Mouse (Mus musculus): ENCODE results near the gene 6430550D23Rik.

6430550D23Rik gene

DNA sequence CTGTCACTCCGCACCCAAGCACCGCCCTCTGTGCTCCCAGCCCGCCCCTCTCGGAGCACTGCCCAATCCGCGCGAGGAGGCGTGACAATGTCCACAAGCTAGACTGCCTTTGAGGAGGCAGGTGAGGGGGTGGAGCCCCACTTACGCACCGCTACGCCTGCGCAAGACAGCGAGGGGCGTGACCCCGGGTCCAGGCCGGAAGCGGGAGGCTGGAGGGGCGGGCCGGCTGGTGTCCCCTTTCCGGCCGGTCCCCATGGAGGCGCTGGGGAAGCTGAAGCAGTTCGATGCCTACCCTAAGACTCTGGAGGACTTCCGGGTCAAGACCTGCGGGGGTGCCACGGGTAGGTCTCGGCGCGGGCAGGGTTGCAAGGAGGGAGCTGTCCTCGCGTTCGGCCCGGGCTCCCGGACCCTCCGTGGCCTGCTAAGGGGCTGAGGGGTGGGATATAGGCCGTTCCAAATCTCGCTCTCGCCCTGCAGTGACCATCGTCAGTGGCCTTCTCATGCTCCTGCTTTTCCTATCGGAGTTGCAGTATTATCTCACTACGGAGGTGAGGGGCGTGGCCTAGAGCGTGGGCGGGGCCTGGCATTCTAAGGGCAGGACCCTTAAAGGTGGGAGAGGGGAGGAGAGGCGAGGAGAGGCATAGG is at the start of gene 6430550D23Rik, which contains the start of gene Ergic3:
Gene 6430550D23Rik, minus strand, starts transcription at position 90 of the 645 bp plus-strand sequence.
Gene Ergic3, plus strand, starts transcription at position 158 of the 645 bp plus-strand sequence.
- DNase-seq: peak; percentile 95

DNA sequence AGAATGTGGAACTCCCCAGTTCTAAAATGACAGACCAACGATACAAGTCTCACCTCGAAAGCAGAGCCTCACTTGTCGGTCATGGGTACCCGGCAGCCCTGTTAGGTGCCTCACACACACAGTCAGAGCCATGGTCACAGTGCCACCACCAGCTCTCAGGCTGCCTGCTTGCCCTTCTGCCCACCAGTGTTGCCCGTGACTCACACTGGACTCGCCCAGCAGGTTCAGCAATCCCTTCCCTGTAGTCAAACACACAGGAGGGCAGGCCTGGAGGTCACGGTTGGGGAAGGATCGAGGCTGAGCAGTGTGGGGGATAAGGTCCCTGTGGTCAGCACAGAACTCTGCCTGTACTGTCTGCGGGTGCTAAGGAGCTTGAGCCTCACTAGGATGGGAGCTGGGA is 45.0 kb upstream of the 6430550D23Rik start, which contains the start of gene Fer1l4:
Gene Fer1l4, minus strand, starts transcription at position 132 of the 400 bp plus-strand sequence.
- no peak for DNase-seq

DNA sequence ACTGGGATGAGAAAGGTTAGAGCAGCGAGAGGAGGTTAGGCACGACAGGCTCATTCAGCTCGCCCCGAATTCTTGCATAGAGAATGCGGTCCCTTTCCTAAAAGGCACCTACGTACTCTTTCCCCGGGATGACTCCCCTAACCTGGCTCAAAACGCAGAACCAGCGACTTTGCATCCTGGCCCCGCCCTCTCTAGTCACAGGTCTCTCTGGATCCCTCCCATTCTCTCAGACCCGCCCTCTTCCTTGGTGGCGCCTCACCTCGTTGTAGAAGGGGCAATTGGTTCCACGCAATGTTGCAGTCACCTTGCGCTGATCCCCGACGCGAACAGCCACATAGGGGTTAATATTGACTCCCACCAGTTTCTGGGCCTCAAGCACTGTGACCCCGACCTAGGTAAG is 40.2 kb upstream of the 6430550D23Rik start:
- DNase-seq: no peak

DNA sequence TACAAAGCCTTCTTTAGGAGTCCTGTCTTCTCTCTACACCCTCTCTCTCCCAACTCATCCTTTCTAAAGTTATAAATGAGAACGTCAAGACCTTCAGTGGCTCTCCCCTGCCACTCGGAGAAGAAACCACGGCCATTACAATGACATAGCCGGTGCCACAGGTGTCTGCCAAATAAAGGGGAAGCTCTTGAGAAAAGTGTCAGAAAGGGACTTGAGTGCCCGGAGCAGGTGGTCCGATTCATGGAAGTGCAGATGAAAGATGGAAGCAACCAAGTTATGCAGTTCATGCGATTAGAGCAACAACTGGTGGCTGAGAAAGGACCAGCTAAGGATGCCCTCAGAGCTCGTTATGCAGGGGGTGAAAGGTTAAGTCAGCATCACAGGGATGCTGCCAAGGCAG is 35.1 kb upstream of the 6430550D23Rik start:
- DNase-seq: no peak

DNA sequence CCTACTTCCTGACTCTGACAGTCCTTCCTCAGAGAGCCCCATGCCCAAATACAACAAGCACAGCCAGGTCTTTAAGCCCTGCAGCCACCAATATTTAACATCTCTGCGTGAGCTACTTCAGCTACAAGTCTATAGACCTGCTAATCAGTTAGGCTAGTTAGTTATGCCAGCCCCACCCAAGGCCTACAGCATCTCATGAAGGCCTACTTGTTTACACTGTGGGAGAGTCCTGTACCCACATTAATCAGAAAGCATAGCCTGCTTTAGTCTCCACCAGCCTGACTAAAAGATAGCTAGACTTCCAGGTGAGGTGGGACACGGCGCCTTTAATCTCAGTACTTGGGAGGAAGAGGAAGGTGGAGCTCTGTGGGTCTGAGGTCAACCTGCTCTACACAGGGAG is 31.6 kb upstream of the 6430550D23Rik start:
- DNase-seq: no peak

DNA sequence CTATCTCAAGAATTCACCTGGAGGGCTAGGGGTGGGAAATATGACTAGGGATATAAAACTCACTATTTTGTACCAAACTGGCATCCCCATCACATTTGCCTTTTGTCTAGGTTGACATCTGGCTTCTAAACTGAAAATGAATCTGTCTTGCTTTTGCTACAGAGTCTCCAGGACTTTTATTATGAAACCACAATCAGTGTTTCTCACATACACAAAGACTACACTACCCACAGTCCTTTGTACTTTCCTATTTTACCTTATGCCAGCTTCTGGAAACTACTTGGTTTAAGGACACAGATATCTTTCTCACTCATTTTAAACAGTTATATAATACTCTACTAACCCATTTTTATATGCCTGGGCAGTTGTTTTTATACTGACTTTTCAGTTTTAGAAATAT is 17.7 kb upstream of the 6430550D23Rik start:
- no peak for DNase-seq

DNA sequence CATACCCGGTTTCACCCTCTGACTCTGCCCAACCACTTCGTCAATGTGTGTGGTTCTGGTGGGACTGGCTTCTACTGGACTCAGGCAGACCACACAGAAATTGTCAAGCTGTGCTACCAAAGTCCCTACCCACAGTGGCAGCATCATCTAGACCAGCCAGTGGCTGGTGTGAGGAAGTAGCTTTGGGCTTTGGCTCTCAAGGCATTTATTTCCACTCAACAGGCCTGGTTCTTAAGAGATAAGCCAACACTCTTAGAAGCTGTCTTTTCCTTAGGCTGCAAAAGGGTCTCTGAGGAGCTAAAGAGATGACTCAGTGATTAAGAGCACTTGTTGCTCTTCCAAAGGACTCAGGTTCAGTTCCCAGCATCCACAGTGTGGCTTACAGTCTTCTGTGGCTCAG is 14.0 kb upstream of the 6430550D23Rik start:
- DNase-seq: no peak

DNA sequence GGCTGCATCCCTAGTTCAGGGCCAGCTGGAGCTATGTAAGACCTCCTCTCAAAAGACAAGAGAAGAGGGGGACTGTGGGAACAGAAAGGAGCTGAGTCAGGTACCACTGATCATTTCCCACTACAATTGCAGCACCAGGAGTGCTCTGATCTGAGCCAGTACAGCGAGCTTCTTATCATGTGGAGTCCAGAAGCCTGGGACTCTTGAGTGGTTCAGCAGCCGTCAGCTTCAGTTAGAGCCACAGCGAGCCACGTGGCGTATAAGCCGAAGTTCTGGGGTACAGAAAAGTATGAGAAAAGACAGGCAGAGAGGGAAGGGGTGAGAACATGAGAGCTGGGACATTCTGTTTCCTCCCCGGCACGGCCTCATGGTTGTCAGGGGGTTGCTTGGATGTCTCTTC is 13.4 kb upstream of the 6430550D23Rik start:
- DNase-seq: no peak

DNA sequence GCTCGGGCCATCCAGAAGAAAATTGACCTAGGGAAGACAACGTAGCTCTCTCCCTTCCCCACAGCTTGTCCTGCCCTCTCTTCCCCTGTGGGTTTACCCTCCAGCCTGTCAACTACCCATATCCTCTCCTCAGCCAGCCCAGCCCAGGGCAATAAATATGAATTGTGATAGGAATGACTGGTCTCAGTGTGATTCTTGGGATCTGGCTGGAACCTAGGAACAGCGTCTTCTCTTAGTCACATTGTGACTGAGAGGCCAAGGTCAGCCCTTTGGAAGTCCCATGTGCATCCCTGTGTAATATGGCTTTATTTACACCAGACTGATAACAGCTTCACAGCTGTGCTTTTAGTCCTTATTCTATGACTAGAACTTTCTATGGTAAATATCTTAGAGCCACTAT is 10.3 kb upstream of the 6430550D23Rik start:
- DNase-seq: no peak

DNA sequence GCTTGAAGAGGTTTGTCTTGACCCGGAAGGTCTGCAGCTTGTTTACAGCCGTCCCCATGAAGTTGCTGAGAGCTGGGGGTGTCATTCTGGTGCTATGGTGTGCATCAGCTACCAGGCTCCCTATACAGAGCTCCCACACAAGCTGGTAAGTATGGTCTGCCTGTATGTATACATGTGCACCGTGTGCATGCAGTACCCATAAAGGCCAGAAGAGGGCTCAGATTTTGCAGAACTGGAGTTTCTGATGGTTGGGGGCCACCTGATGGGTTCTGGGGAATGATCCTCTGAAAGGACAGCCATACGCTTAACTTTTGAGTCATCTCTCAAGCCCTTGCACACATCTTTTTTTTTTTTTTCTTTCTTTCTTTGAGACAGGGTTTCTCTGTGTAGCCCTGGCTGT is 2.4 kb downstream of the 6430550D23Rik start:
- DNase-seq: peak; percentile 27

DNA sequence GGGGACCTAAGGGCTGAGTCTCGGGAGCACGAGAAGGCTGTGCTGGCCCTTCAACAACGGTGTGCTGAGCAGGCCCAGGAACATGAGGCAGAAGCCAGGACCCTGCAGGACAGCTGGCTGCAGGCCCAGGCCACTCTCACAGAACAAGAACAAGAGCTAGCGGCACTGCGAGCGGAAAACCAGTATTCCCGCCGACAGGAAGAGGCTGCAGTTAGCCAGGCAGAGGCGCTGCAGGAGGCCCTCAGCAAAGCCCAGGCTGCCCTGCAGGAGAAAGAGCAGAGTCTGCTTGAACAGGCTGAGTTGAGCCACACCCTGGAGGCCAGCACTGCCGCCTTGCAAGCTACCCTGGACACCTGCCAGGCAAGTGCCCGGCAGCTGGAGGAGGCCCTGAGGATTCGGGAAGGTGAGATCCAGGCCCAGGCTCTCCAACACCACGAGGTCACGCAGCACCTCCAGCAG is 15.9 kb downstream of the 6430550D23Rik start:
- DNase-seq: peak; percentile 47

DNA sequence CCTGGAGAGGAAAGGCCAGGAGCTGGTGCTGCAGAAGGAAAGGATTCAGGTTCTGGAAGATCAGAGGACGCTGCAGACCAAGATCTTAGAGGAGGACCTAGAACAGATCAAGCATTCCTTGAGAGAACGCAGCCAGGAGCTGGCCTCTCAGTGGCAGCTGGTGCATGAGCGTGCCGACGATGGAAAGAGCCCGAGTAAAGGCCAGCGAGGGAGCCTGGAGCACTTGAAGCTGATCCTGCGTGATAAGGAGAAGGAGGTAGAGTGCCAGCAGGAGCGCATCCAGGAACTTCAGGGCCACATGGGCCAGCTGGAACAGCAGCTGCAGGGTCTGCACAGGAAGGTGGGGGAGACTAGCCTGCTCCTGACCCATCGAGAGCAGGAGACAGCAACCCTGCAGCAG is 16.6 kb downstream of the 6430550D23Rik start:
- no peak for DNase-seq

DNA sequence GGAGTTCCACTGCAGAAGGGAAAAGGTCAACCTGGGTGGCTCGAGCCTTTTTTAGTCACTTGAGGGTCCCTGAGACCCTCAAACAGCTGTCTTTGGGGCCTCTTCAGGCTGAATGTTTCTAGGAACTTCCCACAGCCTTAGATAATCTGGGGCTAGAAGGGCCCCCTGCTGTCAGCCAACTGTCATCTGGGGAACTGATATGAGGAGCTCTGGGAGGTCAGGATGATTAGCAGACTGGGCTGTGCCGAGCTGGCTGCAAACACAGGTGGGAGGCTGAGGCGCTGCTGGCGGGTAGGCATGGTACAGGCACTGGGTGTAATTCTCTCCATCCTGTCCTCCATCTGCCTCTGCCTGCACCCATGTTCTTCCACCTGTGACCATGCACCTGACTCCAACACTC is 18.7 kb downstream of the 6430550D23Rik start:
- DNase-seq: no peak

DNA sequence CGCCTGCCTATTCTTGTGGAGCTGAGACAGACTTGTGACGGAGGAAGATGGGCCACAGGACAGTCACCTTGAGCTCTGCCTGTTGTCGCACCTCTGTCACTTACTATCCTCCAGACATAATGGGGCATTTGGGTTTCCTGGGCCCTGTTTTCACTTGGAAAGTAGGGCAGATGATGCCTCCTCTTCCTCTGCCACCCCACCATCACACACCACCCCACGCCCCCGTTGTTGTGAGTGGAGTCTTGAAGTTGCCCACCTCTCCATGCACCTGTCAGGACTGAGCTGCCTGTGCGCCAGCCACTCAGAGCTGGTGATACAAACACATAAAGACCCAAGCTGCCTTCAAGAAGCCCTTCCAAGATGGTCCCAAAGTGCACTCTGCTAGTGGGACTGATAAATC is 20.6 kb downstream of the 6430550D23Rik start:
- DNase-seq: no peak

DNA sequence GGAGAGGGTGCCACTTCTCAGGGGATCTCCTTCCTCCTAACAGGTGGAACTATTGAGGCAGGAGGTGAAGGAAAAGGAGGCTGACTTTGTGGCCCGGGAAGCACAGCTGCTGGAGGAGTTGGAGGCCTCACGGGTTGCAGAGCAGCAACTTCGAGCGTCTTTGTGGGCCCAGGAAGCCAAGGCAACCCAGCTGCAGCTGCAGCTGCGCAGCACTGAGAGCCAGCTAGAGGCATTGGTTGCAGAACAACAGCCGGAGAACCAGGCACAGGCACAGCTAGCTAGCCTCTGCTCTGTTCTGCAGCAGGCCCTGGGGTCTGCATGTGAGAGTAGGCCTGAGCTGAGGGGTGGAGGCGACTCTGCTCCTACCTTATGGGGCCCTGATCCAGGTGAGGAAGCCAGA is 22.0 kb downstream of the 6430550D23Rik start:
- no peak for DNase-seq

DNA sequence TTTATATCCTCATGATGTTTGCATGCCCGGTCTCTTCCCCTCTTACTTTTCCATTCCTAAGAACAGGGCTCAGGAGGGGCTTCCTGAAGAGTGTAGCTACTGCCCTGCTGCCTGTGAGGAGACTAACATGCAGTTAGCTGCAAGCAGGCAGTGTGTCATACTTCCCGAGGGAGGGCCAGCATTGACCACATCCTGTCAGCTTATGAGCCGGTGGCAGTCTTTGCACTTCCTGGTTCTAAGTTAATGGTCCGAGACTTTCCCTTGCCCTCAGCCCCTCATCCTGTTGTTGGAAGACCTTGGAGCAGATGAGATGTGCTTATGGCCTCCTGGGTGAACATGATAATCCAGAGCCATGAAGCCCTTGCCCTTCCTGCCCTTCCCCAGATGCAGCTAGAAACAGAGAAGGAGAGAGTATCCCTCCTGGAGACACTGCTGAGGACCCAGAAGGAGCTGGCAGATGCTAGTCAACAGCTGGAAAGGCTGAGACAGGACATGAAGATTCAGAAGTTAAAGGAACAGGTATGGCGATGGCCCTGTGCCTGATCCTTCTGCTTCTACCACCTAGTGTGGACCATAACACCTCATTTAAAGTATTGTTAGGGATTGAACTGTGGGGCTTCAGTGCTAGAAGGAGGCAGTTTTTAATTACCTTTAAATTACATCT is 28.3 kb downstream of the 6430550D23Rik start:
- DNase-seq: no peak

DNA sequence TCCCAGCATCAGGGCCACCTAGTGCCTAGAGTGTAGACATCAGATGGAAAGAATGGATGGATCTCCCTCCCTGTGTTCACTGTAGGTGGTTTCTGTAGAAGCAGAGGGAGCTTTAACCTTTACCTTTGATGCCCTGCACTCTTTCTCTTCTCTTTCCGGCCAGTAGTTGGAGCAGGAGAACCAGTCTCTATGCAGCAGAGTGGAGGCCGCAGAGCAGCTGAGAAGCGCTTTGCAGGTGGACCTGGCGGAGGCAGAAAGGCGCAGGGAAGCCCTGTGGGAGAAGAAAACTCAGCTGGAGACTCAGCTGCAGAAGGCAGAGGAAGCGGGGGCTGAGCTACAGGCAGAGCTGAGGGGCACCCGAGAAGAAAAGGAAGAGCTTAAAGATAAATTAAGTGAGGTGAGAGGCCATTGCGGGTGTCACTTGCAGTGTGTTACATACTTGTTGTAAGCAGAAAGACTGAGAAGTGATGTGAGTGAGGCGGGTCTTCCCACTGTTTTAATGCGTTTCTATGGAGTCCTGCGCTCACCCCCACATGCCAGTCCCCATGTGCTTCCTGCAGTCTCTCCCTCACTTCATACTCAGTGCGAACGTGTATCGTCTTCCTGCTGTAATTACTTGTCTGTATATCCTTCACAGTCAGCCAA is 33.6 kb downstream of the 6430550D23Rik start:
- no peak for DNase-seq

DNA sequence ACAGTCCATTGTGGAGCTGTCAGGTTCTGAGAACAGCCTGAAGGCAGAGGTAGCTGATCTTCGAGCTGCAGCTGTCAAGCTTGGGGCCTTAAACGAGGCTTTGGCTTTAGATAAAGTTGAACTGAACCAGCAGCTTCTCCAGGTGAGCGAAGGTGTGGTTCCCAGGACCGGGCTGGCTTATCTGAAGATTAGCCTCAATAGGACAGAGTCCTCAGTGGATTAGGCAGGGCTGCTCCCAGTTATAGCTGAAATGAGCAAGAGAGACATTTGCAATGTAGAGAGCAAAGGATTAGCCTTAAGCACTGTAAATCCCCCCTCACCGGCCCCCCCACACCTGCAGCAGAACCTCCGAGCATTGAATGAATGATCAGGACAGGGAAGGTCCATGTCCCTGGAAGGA is 34.4 kb downstream of the 6430550D23Rik start:
- no peak for DNase-seq

DNA sequence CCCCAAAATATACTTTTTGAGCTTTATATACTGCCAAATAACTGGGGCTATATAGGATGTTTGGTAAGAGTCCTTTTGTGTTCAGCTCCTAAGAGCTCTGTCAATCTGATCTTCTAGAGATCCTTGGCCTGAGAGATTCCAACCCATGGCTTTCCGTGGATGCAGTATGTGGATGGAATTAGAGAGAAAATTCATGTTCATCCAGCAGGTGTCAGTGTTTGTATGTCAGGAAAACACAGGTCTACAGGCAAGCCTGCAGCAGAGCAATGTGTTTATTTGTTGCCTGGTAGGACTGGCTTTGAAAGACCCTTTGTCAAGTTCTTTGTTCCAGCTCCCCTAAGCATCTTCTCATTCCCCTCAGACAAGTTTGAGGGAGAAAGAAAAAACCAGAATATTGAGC is 44.8 kb downstream of the 6430550D23Rik start:
- no peak for DNase-seq

DNA sequence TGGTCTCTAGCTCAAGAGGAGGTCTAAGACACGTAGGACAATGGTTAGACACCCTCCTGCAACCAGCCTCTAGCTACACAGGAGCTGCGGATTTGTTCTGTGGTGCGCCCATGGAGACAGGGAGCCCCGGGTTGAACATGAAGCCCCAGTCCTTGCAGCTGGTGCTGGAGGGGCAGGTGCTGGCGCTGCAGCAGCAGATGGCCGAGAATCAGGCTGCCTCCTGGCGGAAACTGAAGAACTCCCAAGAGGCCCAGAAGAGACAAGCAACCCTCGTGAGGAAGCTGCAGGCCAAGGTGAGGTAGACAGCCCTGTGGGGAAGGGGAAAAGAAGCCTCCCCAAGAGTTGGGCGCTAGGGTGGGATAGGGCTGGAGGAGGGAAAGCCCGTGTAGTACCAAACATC is 45.9 kb downstream of the 6430550D23Rik start:
- DNase-seq: no peak

DNA sequence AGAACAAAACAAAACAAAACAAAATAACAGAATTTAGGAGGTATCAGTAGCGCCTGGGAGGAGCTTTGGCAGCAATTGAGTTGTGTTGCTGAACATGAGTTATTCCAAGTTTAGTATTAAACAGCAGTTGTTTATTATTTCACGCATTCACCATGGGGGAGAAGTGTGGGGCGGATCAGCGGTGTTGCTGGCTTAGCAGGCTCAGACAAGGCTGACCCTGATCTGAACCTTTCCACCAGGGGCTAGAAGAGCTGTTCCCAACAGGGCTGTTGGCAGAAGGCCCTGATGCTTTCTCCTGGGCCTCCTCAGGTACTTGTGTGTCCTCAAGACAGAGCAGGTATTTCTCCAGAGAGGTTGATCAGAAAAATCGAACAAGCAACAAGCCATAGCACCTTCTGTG is 47.8 kb downstream of the 6430550D23Rik start:
- DNase-seq: no peak

DNA sequence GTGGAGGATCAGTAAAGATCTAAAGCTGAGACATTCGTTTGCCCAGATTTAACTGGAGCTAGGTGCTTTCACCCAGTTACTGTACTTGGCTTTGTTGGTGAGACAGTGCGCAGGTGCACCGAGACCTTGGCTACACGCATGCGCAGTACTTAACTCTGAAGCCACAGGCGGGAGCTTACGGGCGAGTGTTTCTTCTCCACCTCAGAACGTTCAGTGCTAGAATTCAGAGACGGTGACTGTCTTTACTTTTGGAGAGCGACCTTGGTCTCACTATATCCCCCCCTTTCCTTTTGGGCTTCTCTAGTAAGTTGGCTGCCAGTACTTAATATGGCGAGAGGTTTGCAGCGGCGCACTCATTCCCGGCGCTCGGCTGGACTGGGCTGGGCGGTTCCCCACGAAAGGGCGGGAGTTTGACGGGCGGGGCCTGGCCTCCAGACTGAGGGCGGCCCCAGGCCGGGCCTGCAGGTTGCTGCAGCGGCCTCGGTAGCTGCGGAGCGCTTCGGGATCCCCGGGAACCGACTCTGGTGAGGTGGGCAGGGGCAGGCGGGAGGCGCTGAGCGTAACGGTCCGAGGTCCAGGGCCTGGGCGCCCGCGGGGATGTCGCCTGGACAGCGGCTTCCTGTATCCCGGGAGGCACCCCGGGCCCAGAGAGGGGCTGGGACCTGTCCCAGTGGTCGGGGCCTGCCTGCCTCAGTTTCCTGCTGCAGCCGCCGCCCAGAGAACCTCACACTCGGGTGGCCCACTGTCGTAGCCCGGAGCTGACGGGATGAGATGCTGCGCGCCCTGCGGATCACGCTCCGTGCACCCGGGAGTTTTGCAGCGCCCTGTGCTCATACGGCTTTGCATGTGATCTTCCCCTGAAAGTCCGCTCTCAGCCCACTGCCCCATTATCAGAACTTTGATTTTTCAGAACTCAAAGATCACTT is 51.4 kb downstream of the 6430550D23Rik start, which contains the start of gene Cep250:
Gene Cep250, plus strand, starts transcription at position 325 of the 926 bp plus-strand sequence.
- peak; percentile 81 for DNase-seq

DNA sequence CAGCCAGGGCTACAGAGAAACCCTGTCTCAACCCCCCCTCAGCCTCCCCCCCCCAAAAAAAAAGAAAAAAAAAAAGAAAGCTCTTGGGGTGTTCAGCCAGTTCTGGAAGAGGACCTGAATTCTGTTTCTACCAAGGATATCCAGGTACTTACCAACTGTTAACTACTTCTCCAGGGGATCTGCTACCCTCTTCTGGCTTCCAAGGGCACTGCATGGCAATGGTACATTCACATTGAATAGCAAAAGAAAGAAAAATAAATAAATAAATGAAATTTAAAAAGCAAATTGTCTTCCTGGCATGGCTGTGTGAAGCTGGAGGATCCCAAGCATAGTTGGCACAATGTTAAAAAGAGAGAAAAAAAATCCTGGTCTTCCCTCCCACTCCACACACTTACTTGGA is 55.8 kb downstream of the 6430550D23Rik start:
- DNase-seq: peak; percentile 62

Data from right cerebral cortex, postnatal 4 days (tissue).